Mouse (Mus musculus) colon, adult 2 months (tissue): ENCODE measurements around the gene Harbi1. TPM values are rescaled to one million over a fixed set of nuclear protein-coding genes. Genes with fewer than 3 reads are reported as not detected.

Experiments used
- polyA plus RNA-seq: library from polyadenylated mRNA; depleted of rRNA; stranded (reverse); fragments of >200 nt; gene quantifications from 2 replicates; pipeline ENCODE4 v1.2.3, GENCODE M21; 2012; rRNA removed

The Harbi1 gene
- polyA plus RNA-seq, result 2.6 TPM in 2 replicates

DNA sequence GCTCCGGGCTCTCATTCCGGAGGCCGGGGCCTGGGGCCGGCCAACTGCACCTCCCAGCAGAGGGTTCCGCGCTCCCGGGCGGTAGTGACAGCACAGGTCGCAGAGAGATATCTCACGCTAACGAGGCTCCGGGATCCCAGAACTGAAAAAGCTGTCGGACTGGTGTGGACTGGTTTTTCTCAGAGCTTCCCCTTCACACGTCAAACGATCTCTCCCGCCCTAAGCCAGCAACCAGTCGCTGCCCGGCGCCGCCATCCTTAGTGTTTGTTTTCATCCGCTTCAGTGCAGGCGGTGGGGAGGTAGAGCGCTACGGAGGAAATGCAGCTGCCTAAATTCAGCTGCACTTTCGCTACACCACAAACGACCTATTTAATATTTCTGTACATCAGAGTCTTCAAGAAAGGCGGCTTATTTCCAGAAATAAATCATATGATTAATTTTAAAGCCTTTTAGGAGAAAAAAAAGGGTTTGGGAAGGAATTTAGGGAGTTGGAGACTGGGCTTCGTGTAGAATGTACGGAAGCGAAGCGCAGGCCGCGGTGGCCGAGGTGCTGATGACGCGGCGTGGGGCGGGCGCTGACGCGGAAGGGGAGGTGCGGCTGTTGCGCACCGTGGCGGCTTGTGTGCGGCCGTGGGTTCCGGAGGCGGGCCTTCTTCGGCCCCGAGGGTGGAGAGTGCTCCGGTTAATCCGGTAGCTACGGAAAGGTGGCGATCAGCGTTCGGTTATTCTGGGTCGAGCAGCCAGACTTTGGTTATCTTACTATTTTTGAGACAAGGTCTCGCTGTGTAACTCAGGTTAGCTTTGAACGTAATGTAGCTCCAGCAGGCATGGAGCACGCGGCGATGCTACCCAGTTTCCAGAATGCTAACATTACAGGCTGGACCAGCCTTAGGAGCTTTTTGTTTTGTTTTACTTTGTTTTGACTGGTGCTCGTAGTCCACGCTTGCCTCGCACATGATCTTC lies at the start of gene Harbi1, which contains the start of gene Atg13:
Gene Harbi1, plus strand, starts transcription at position 581 of the 963 bp plus-strand sequence.
Gene Atg13, minus strand, starts transcription at position 305 of the 963 bp plus-strand sequence.

DNA sequence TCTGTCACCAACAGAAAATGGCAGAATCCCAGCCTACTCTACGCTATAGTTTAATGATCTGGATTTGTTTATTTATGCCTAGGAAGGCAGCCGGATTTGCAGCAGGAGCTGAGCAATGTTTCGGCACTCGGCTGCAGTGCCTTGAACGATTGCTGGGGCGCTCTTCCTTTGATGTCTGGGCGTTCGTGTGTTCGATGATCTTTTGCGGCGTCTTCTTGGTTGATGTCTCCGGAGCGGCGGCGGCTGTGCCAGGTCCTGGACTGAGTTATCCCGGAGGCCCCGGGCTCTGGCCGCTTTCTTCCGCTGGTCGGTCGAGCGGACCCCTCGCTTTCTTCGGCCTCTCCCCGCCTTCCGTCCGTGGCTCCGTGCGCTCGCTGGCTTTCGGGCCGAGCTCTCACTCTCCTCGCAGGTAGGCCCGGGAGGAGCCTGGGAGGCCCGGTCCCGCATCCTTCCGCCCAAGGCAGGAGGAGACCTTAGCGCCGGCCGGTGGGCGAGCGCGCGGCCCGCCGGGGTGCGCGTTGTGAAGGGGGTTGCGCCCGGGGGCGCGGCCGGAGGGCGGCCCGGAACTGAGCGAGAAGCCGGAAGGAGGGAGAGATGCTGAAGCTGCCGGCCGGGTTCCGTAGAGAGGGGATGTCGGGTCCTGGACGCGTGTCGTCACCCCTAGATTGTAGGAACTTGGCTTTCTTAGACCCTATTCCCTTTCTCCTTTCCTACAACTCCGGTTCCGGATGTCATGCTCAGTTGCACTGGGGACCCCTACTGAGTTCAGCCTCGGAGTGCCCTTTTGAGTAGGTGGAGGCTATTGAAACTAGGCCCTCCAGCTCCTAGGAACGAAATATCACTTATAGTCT lies 19.5 kb downstream of the Harbi1 start, which contains the start of gene Ambra1:
Gene Ambra1, plus strand, starts transcription at position 164 of the 851 bp plus-strand sequence.

Other genes starting within 250 kb of the Harbi1 start
- gene Ckap5, start 184.1 kb upstream of the Harbi1 start, polyA plus RNA-seq, result 3.2 and 4.6 TPM in 2 replicates
- 0.87 and 1.4 TPM in 2 replicates for gene F2, start 74.4 kb upstream of the Harbi1 start, polyA plus RNA-seq
- gene Zfp408, start 61.1 kb upstream of the Harbi1 start, polyA plus RNA-seq, result 16.0 and 18.6 TPM in 2 replicates
- 142 and 145 TPM in 2 replicates for gene Arhgap1, start 61.0 kb upstream of the Harbi1 start, polyA plus RNA-seq
- 27.7 and 28.8 TPM in 2 replicates for gene Atg13, start 276 bp upstream of the Harbi1 start, polyA plus RNA-seq
- gene Ambra1, start 19.3 kb downstream of the Harbi1 start, polyA plus RNA-seq, result 19.3 and 21.9 TPM in 2 replicates
- 1.8 and 2.1 TPM in 2 replicates for gene Chrm4, start 216.4 kb downstream of the Harbi1 start, polyA plus RNA-seq
- 2.8 and 5.7 TPM in 2 replicates for gene Mdk, start 221.4 kb downstream of the Harbi1 start, polyA plus RNA-seq
- not detected in 2 replicates for gene Gm9821, start 234.9 kb downstream of the Harbi1 start, polyA plus RNA-seq